Mouse (Mus musculus) lung, adult 2 months (tissue): Measurements from ENCODE around the gene Tas2r118.

Source experiments
- CTCF ChIP-seq: fragments of 200-500 bp; IDR thresholded peaks from 2 replicates; pipeline ENCODE4 v1.5.1; 2011; ENCODE audit warnings: mild to moderate bottlenecking, low read length, control low read depth; ENCODE audit not compliant: insufficient read depth
- POLR2A ChIP-seq: fragments of 200-500 bp; IDR thresholded peaks from 2 replicates; pipeline ENCODE4 v1.6.1; 2011; ENCODE audit warnings: low read depth, mild to moderate bottlenecking, control low read depth, low read length, borderline replicate concordance; ENCODE audit errors: extremely low read depth

DNA sequence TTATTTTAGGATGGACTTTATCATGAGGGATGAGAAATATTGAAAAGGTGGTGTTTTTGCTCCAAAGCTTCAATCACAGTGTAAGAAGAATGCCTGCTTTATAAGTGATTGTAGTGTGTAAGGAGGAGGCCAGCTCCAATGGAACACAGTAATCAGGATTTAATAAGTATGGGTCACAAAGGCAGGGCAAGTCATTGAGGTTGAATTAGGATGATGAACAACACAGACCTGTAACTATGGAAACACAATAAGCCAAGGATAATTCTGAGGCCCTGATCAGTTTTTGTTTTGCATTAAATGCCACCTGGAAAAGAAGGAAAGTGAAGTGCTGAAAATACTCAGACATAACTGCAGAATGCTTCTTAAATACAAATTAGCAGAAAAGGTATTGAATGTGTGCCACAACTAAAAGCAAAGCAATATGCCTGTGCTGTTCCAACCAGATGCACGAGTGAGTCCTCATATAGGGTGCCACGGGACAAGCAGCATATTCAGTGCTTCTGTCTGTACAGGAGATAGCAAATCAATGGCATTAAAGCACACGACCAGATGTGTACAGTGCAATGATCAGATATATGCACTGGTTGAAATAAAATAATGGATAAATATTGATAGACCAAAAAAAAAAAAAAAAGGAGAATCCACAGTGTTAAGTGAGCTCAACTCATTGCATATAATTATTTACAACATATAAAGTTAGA, 21.0 kb upstream of the Tas2r118 start:
- TF ChIP-seq CTCF, result no peak
- no peak for TF ChIP-seq POLR2A
